Mouse (Mus musculus): ENCODE results near the gene Lrp5. TPM values are rescaled to one million over a fixed set of nuclear protein-coding genes. Genes with fewer than 3 reads are reported as not detected.

The Lrp5 gene
- polyA plus RNA-seq, 1 experiment from 2014 or later, result 0.98 TPM

- Histone ChIP-seq H3K9me3 (ENCODE audit: control insufficient read depth, low read length) (no peaks in the 10 kb centered on the region), H3K9ac (replicated peaks; ENCODE audit: low read depth, low read length) (no peak overlapping the region), H3K4me3 (ENCODE audit: low read depth, low read length) (peak overlapping the region; percentile 32), H3K4me2 (ENCODE audit: low read depth, low read length) (peak overlapping the region; percentile 61), H3K4me1 (ENCODE audit: control insufficient read depth, insufficient read depth, low read length) (peaks cover 3% of the 10 kb centered on the region; the same call in 1 of the 2 replicates), H3K27me3 (ENCODE audit: control insufficient read depth, insufficient read depth, low read length) (no peaks in the 10 kb centered on the region), H3K27ac (ENCODE audit: low read depth, low read length) (no peak overlapping the region), H3K36me3 (ENCODE audit: control insufficient read depth, insufficient read depth, low read length) (peaks cover 18% of the 10 kb centered on the region)
- peak; percentile 77; the same call in 1 of the 2 replicates for ATAC-seq (ENCODE audit: low read depth)
- 43% methylated on average over 19 of the region's 19 CpGs for WGBS
Measured at GRCm38 (mm10) chr19:3718481-3719361, 32.4 kb upstream of the Lrp5 start.

- no peak for ATAC-seq (ENCODE audit: low read depth)
- Histone ChIP-seq H3K9me3 (ENCODE audit: control insufficient read depth, low read length) (no peaks in the 10 kb centered on the region), H3K36me3 (ENCODE audit: control insufficient read depth, insufficient read depth, low read length) (peaks cover 18% of the 10 kb centered on the region), H3K4me1 (ENCODE audit: control insufficient read depth, insufficient read depth, low read length) (peaks cover 3% of the 10 kb centered on the region), H3K27me3 (ENCODE audit: control insufficient read depth, insufficient read depth, low read length) (no peaks in the 10 kb centered on the region), H3K4me2 (ENCODE audit: low read depth, low read length) (no peak overlapping the region), H3K9ac (replicated peaks; ENCODE audit: low read depth, low read length) (no peak overlapping the region), H3K27ac (ENCODE audit: low read depth, low read length) (no peak overlapping the region), H3K4me3 (ENCODE audit: low read depth, low read length) (no peak overlapping the region)
- 94% methylated on average over 6 of the region's 6 CpGs for WGBS
Measured at GRCm38 (mm10) chr19:3714381-3714780, 28.0 kb upstream of the Lrp5 start.

GRCm38 (mm10) chr19:3710436-3710835 is 24.1 kb upstream of the Lrp5 start:
- ATAC-seq (ENCODE audit: low read depth), result no peak
- no peak overlapping the region for H3K4me2 ChIP-seq (ENCODE audit: low read depth, low read length)
- no peaks in the 10 kb centered on the region for H3K27me3 ChIP-seq (ENCODE audit: control insufficient read depth, insufficient read depth, low read length)
- peaks cover 15% of the 10 kb centered on the region for H3K4me1 ChIP-seq (ENCODE audit: control insufficient read depth, insufficient read depth, low read length)
- H3K27ac ChIP-seq (ENCODE audit: low read depth, low read length), result no peak overlapping the region
- WGBS, result 97% methylated on average over 2 of the region's 2 CpGs
- no peaks in the 10 kb centered on the region for H3K9me3 ChIP-seq (ENCODE audit: control insufficient read depth, low read length)
- H3K36me3 ChIP-seq (ENCODE audit: control insufficient read depth, insufficient read depth, low read length), result 0 out of 2 replicates have a peak, but pooled peaks cover 5% of the 10 kb centered on the region
- no peak overlapping the region for H3K4me3 ChIP-seq (ENCODE audit: low read depth, low read length)
- no peak overlapping the region for H3K9ac ChIP-seq (replicated peaks; ENCODE audit: low read depth, low read length)

- Histone ChIP-seq H3K36me3 (ENCODE audit: control insufficient read depth, insufficient read depth, low read length) (no peaks in the 10 kb centered on the region), H3K4me2 (ENCODE audit: low read depth, low read length) (peak overlapping the region; percentile 60), H3K4me1 (ENCODE audit: control insufficient read depth, insufficient read depth, low read length) (peaks cover 15% of the 10 kb centered on the region), H3K9ac (replicated peaks; ENCODE audit: low read depth, low read length) (peak overlapping the region; percentile 81), H3K27me3 (ENCODE audit: control insufficient read depth, insufficient read depth, low read length) (no peaks in the 10 kb centered on the region), H3K27ac (ENCODE audit: low read depth, low read length) (peak overlapping the region; percentile 91; the same call in 1 of the 2 replicates), H3K9me3 (ENCODE audit: control insufficient read depth, low read length) (no peaks in the 10 kb centered on the region), H3K4me3 (ENCODE audit: low read depth, low read length) (peak overlapping the region; percentile 80)
- 44% methylated on average over 10 of the region's 10 CpGs for WGBS
- ATAC-seq (ENCODE audit: low read depth), result no peak
Measured at GRCm38 (mm10) chr19:3709013-3709787, 22.8 kb upstream of the Lrp5 start.

GRCm38 (mm10) chr19:3708078-3709012 is 22.0 kb upstream of the Lrp5 start, which contains the start of gene 1810055G02Rik:
1810055G02Rik (plus strand) TSS chr19:3708293.
- Histone ChIP-seq H3K36me3 (ENCODE audit: control insufficient read depth, insufficient read depth, low read length) (no peaks in the 10 kb centered on the region), H3K4me1 (ENCODE audit: control insufficient read depth, insufficient read depth, low read length) (peaks cover 15% of the 10 kb centered on the region), H3K9ac (replicated peaks; ENCODE audit: low read depth, low read length) (peak within 1 kb of the TSS; percentile 81), H3K27me3 (ENCODE audit: control insufficient read depth, insufficient read depth, low read length) (no peaks in the 10 kb centered on the region), H3K27ac (ENCODE audit: low read depth, low read length) (peak within 1 kb of the TSS; percentile 91), H3K9me3 (ENCODE audit: control insufficient read depth, low read length) (no peaks in the 10 kb centered on the region), H3K4me2 (ENCODE audit: low read depth, low read length) (peak within 1 kb of the TSS; percentile 60), H3K4me3 (ENCODE audit: low read depth, low read length) (peak within 1 kb of the TSS; percentile 80)
- under 1% methylated on average over 61 of the region's 61 CpGs for WGBS
- peak; percentile 97 for ATAC-seq (ENCODE audit: low read depth)

- H3K4me1 ChIP-seq (ENCODE audit: control insufficient read depth, insufficient read depth, low read length), result peaks cover 15% of the 10 kb centered on the region
- no peak for ATAC-seq (ENCODE audit: low read depth)
- peak overlapping the region; percentile 60 for H3K4me2 ChIP-seq (ENCODE audit: low read depth, low read length)
- H3K27ac ChIP-seq (ENCODE audit: low read depth, low read length), result peak overlapping the region; percentile 91
- 40% methylated on average over 10 of the region's 10 CpGs for WGBS
- no peaks in the 10 kb centered on the region for H3K9me3 ChIP-seq (ENCODE audit: control insufficient read depth, low read length)
- H3K4me3 ChIP-seq (ENCODE audit: low read depth, low read length), result peak overlapping the region; percentile 80
- peak overlapping the region; percentile 81 for H3K9ac ChIP-seq (replicated peaks; ENCODE audit: low read depth, low read length)
- H3K36me3 ChIP-seq (ENCODE audit: control insufficient read depth, insufficient read depth, low read length), result no peaks in the 10 kb centered on the region
- no peaks in the 10 kb centered on the region for H3K27me3 ChIP-seq (ENCODE audit: control insufficient read depth, insufficient read depth, low read length)
Measured at GRCm38 (mm10) chr19:3707553-3707952, 21.2 kb upstream of the Lrp5 start.

GRCm38 (mm10) chr19:3706258-3706657 is 19.9 kb upstream of the Lrp5 start:
- no peak overlapping the region for H3K4me2 ChIP-seq (ENCODE audit: low read depth, low read length)
- H3K27me3 ChIP-seq (ENCODE audit: control insufficient read depth, insufficient read depth, low read length), result no peaks in the 10 kb centered on the region
- no peaks in the 10 kb centered on the region for H3K9me3 ChIP-seq (ENCODE audit: control insufficient read depth, low read length)
- no peak for ATAC-seq (ENCODE audit: low read depth)
- H3K36me3 ChIP-seq (ENCODE audit: control insufficient read depth, insufficient read depth, low read length), result no peaks in the 10 kb centered on the region
- no peak overlapping the region for H3K9ac ChIP-seq (replicated peaks; ENCODE audit: low read depth, low read length)
- H3K27ac ChIP-seq (ENCODE audit: low read depth, low read length), result no peak overlapping the region
- H3K4me1 ChIP-seq (ENCODE audit: control insufficient read depth, insufficient read depth, low read length), result peaks cover 15% of the 10 kb centered on the region
- H3K4me3 ChIP-seq (ENCODE audit: low read depth, low read length), result no peak overlapping the region
- WGBS, result 59% methylated on average over 1 of the region's 1 CpGs

- no peaks in the 10 kb centered on the region for H3K27me3 ChIP-seq (ENCODE audit: control insufficient read depth, insufficient read depth, low read length)
- no peaks in the 10 kb centered on the region for H3K9me3 ChIP-seq (ENCODE audit: control insufficient read depth, low read length)
- WGBS, result 87% methylated on average over 4 of the region's 4 CpGs
- H3K4me3 ChIP-seq (ENCODE audit: low read depth, low read length), result no peak overlapping the region
- H3K36me3 ChIP-seq (ENCODE audit: control insufficient read depth, insufficient read depth, low read length), result no peaks in the 10 kb centered on the region
- no peak overlapping the region for H3K4me2 ChIP-seq (ENCODE audit: low read depth, low read length)
- no peak for ATAC-seq (ENCODE audit: low read depth)
- H3K9ac ChIP-seq (replicated peaks; ENCODE audit: low read depth, low read length), result no peak overlapping the region
- H3K27ac ChIP-seq (ENCODE audit: low read depth, low read length), result no peak overlapping the region
- peaks cover 1% of the 10 kb centered on the region; the same call in 1 of the 2 replicates for H3K4me1 ChIP-seq (ENCODE audit: control insufficient read depth, insufficient read depth, low read length)
Measured at GRCm38 (mm10) chr19:3702460-3702859, 16.1 kb upstream of the Lrp5 start.

All from neural tube, embryonic 14.5 days (tissue).